Mouse (Mus musculus): ENCODE results near the gene Efna2. TPM values are rescaled to one million over a fixed set of nuclear protein-coding genes. Genes with fewer than 3 reads are reported as not detected.

Gene Efna2
- polyA plus RNA-seq, 1 experiment: 11.2 TPM

- H3K9me3 ChIP-seq (replicated peaks; ENCODE audit: control insufficient read depth, insufficient read depth, low read length, poor library complexity, severe bottlenecking): no peaks in the 10 kb centered on the region
- no peaks in the 10 kb centered on the region; the same call in 1 of the 2 replicates for H3K36me3 ChIP-seq (ENCODE audit: control insufficient read depth, insufficient read depth, low read length, poor library complexity, severe bottlenecking)
- H3K27me3 ChIP-seq (ENCODE audit: control insufficient read depth, insufficient read depth, low read length, poor library complexity, severe bottlenecking): no peaks in the 10 kb centered on the region
- no peak overlapping the region for H3K4me3 ChIP-seq (ENCODE audit: low read depth, low read length)
- H3K4me1 ChIP-seq (ENCODE audit: control insufficient read depth, insufficient read depth, low read length): peaks cover 4% of the 10 kb centered on the region
- no peak overlapping the region for H3K27ac ChIP-seq (ENCODE audit: insufficient read depth, low read length)
- H3K9ac ChIP-seq (ENCODE audit: low read depth, poor library complexity, severe bottlenecking): no peak overlapping the region
- TF ChIP-seq EP300 (IDR thresholded peaks at IDR 0.05; ENCODE audit: insufficient read depth, low read depth, low read length) (no peak), CTCF (IDR thresholded peaks at IDR 0.05; ENCODE audit: low read depth, low read length) (peak; percentile 52)
Measured at GRCm38 (mm10) chr10:80175536-80176269, 3.6 kb upstream of the Efna2 start.

- no peaks in the 10 kb centered on the region for H3K36me3 ChIP-seq (ENCODE audit: control insufficient read depth, insufficient read depth, low read length, poor library complexity, severe bottlenecking)
- H3K27ac ChIP-seq (ENCODE audit: insufficient read depth, low read length): no peak overlapping the region
- no peak overlapping the region for H3K9ac ChIP-seq (ENCODE audit: low read depth, poor library complexity, severe bottlenecking)
- TF ChIP-seq EP300 (IDR thresholded peaks at IDR 0.05; ENCODE audit: insufficient read depth, low read depth, low read length): no peak
- H3K4me3 ChIP-seq (ENCODE audit: low read depth, low read length): no peak overlapping the region
- H3K9me3 ChIP-seq (replicated peaks; ENCODE audit: control insufficient read depth, insufficient read depth, low read length, poor library complexity, severe bottlenecking): no peaks in the 10 kb centered on the region
- H3K27me3 ChIP-seq (ENCODE audit: control insufficient read depth, insufficient read depth, low read length, poor library complexity, severe bottlenecking): no peaks in the 10 kb centered on the region
- H3K4me1 ChIP-seq (ENCODE audit: control insufficient read depth, insufficient read depth, low read length): peaks cover 3% of the 10 kb centered on the region
Measured at GRCm38 (mm10) chr10:80176270-80176834, 2.9 kb upstream of the Efna2 start.

GRCm38 (mm10) chr10:80177441-80178279 is 1.6 kb upstream of the Efna2 start:
- Histone ChIP-seq H3K4me1 (ENCODE audit: control insufficient read depth, insufficient read depth, low read length) (peaks cover 3% of the 10 kb centered on the region), H3K9ac (ENCODE audit: low read depth, poor library complexity, severe bottlenecking) (no peak overlapping the region), H3K4me3 (ENCODE audit: low read depth, low read length) (no peak overlapping the region), H3K36me3 (ENCODE audit: control insufficient read depth, insufficient read depth, low read length, poor library complexity, severe bottlenecking) (no peaks in the 10 kb centered on the region), H3K9me3 (replicated peaks; ENCODE audit: control insufficient read depth, insufficient read depth, low read length, poor library complexity, severe bottlenecking) (no peaks in the 10 kb centered on the region), H3K27ac (ENCODE audit: insufficient read depth, low read length) (no peak overlapping the region), H3K27me3 (ENCODE audit: control insufficient read depth, insufficient read depth, low read length, poor library complexity, severe bottlenecking) (no peaks in the 10 kb centered on the region)
- TF ChIP-seq POLR2A (IDR thresholded peaks at IDR 0.05; ENCODE audit: insufficient read depth, low read length): no peak
- TF ChIP-seq EP300 (IDR thresholded peaks at IDR 0.05; ENCODE audit: insufficient read depth, low read depth, low read length): no peak
- no peak for TF ChIP-seq CTCF (IDR thresholded peaks at IDR 0.05; ENCODE audit: low read depth, low read length)

GRCm38 (mm10) chr10:80180288-80180687 is 1.0 kb downstream of the Efna2 start:
- Histone ChIP-seq H3K27me3 (ENCODE audit: control insufficient read depth, insufficient read depth, low read length, poor library complexity, severe bottlenecking) (no peaks in the 10 kb centered on the region), H3K4me1 (ENCODE audit: control insufficient read depth, insufficient read depth, low read length) (peaks cover 3% of the 10 kb centered on the region), H3K4me3 (ENCODE audit: low read depth, low read length) (peak overlapping the region; percentile 61; the same call in 1 of the 2 replicates), H3K27ac (ENCODE audit: insufficient read depth, low read length) (no peak overlapping the region), H3K9me3 (replicated peaks; ENCODE audit: control insufficient read depth, insufficient read depth, low read length, poor library complexity, severe bottlenecking) (no peaks in the 10 kb centered on the region), H3K9ac (ENCODE audit: low read depth, poor library complexity, severe bottlenecking) (peak overlapping the region; percentile 88; the same call in 1 of the 2 replicates), H3K36me3 (ENCODE audit: control insufficient read depth, insufficient read depth, low read length, poor library complexity, severe bottlenecking) (no peaks in the 10 kb centered on the region)
- TF ChIP-seq CTCF (IDR thresholded peaks at IDR 0.05; ENCODE audit: low read depth, low read length) (no peak), POLR2A (IDR thresholded peaks at IDR 0.05; ENCODE audit: insufficient read depth, low read length) (no peak), EP300 (IDR thresholded peaks at IDR 0.05; ENCODE audit: insufficient read depth, low read depth, low read length) (no peak)

GRCm38 (mm10) chr10:80180823-80181222 is 1.5 kb downstream of the Efna2 start:
- TF ChIP-seq CTCF (IDR thresholded peaks at IDR 0.05; ENCODE audit: low read depth, low read length) (no peak), EP300 (IDR thresholded peaks at IDR 0.05; ENCODE audit: insufficient read depth, low read depth, low read length) (no peak), POLR2A (IDR thresholded peaks at IDR 0.05; ENCODE audit: insufficient read depth, low read length) (no peak)
- Histone ChIP-seq H3K4me3 (ENCODE audit: low read depth, low read length) (no peak overlapping the region), H3K4me1 (ENCODE audit: control insufficient read depth, insufficient read depth, low read length) (peaks cover 5% of the 10 kb centered on the region), H3K9ac (ENCODE audit: low read depth, poor library complexity, severe bottlenecking) (no peak overlapping the region), H3K27ac (ENCODE audit: insufficient read depth, low read length) (no peak overlapping the region), H3K9me3 (replicated peaks; ENCODE audit: control insufficient read depth, insufficient read depth, low read length, poor library complexity, severe bottlenecking) (no peaks in the 10 kb centered on the region), H3K27me3 (ENCODE audit: control insufficient read depth, insufficient read depth, low read length, poor library complexity, severe bottlenecking) (no peaks in the 10 kb centered on the region), H3K36me3 (ENCODE audit: control insufficient read depth, insufficient read depth, low read length, poor library complexity, severe bottlenecking) (no peaks in the 10 kb centered on the region)

Data from ES-Bruce4 (cell line).